Mouse (Mus musculus) gonadal fat pad, adult 2 months (tissue): ENCODE measurements around the gene Gin1. TPM values are rescaled to one million over a fixed set of nuclear protein-coding genes. Genes with fewer than 3 reads are reported as not detected.
"Not testable (repeated sequence)": the region's sequence is repeated elsewhere in the genome, so short reads cannot be mapped to it uniquely, and the experiment has no call there.

Source experiments
- DNase-seq: peaks from one replicate; pipeline ENCODE4 v3.0.0-alpha.2; 2012; ENCODE audit warnings: low read depth
- polyA plus RNA-seq: library from polyadenylated mRNA; depleted of rRNA; stranded (reverse); fragments of >200 nt; gene quantifications from 2 replicates; pipeline ENCODE4 v1.2.3, GENCODE M21; 2012; rRNA removed

The Gin1 gene
- polyA plus RNA-seq: 3.0 and 3.7 TPM in 2 replicates

DNA sequence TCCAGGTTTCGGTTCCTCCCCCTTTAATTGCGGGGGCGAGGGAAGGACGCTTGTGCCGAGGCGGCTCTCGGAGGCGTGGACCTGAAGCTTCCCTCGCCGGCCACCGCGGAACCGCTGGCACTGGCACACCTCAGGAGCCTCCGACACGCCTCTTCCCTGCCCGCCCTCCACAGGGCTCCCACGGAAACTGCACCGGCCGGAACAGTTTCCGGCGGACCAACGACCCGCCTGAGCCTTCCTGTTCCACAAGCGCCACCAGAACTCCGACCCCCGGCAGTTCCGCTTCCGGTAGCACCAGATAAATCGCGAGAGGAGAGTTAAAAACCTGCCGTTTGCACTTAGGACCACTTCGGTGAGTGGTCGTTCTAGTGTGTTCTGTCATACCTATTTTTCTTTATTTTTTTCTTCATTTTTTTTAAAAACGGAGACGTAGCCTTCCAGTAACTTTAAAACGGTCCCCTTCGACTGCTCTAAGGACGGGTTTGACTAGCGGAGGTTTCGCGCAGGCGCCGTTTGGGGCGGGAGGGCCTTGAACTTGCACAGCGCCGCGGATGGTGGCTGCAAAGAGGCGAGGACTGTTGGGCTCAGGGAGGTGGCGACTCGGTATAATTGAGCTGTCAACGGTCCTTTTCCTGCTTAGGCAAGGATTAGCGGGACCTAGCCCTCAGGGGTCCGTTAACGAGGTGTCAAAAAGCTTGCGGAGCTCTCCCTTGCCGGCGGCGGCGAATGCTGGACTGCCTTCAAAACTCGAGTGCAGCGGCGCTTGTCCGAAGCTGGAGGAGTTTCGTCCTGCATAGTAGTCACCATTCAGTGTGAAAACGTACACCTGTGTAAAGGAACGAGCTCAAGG, at the start of gene Gin1, which contains the start of gene Ppip5k2:
Gene Gin1, plus strand, starts transcription at position 269 of the 850 bp plus-strand sequence.
Gene Ppip5k2, minus strand, starts transcription at position 508 of the 850 bp plus-strand sequence.
- peak; percentile 76 for DNase-seq

DNA sequence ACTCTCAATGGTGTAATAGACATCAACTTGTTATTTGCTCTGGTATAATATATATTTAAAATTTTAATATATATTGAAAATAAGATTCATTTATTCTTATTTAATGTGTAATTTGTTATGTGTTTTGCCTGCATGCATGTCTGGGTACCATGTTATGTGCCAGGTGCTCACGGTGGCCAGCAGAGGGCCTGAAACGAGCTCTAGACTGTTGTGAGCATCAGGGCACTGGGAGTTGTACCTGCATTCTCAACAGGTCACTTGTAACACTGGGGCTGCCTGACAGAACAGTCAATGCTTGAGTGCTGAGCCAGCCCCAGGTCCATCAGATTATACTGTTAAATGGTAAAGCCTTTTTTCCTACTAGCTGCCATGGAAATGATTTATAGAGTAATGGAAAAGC, 43.2 kb upstream of the Gin1 start:
- no peak for DNase-seq

DNA sequence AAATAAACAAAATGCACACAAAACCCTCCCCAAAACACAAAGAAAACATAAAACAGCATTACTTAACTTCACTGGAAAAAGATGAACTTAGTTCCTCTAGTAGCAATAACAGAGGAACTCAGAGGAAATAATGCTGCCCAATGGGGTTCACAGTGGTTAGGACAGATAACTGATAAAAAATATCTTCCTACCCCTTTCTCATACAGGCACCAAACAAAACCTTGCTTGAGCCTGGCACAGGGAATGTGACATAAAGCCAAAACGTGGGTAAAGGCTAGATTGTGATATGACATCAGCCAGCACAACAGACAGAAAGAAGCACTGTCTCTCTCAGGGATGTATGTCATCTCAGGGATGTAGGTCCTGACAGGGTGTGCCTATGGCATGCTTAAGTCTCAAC, 40.6 kb upstream of the Gin1 start:
- no peak for DNase-seq

DNA sequence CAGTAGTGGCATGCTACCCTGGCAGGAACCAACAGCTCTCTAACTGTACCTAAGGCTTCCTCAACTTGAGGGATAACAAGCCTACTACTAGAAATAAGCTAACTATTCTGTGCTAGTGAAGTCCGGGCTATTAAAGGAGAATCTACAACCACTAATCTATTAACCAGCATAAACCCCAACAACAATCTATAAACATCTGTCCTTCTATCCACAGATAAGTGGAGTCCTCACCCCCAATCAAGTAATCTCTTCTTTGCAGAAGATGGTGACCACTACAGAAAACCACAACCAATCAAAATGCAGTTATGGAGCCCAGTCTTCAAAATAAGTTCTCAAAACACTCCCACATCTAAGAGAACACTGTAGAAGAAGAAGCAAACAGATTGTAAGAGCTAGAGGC, 26.9 kb upstream of the Gin1 start:
- DNase-seq: no peak

DNA sequence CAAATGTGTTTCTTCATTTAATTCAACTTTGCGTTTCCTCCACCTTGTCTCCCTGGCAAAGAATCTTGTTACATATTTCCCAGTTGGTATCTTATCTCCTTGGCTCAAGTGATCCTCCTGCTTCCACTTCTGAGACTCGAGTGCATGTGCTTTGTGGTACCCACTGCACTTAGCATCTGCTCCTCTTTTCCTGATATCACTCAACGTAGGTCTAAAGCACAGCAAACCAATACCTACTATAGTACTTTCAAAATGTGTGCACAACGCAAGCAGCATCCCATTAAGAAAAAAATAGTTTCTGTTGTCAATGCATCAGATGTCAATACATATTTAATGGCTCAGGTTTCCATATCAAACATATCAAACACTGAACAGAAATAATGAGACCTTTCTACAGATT, 24.3 kb upstream of the Gin1 start:
- DNase-seq: no peak

DNA sequence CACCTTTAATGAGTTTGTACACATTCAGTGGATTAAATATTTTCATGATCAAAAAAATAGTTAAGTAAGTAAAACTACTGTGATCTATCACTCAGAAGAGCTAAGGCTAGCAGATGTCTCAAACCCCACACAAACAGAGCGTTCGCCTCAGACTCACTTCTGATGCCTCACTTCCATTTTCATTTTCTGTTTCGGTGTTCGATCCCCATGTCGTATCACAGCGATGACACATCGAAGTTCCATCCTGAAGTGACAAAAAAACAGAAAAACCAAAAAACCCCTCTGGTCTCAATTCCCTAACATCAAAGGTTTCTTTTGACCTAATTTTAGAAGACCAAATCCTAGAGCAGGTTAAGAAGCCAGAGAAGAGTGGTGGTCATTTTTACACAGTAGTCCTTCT, 23.7 kb upstream of the Gin1 start:
- DNase-seq: no peak

DNA sequence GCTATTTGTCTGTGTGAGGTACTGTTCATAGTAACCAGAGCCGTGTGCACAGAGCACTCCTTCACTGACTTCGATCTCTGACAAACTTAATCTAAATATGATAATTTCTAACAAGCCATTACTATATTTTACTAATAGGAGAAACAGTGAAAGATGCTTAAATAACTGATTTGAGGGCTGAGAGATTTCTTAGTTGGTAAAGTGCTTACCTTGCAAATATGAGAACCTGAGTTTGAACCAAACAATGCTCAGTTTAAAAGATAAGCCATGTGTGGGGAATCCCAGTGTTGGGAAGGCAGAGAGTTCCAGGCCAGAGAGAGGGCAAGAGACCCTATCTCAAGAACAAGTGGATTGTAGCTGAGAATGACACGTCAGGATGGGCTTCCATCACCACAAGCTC, 21.8 kb upstream of the Gin1 start:
- no peak for DNase-seq

DNA sequence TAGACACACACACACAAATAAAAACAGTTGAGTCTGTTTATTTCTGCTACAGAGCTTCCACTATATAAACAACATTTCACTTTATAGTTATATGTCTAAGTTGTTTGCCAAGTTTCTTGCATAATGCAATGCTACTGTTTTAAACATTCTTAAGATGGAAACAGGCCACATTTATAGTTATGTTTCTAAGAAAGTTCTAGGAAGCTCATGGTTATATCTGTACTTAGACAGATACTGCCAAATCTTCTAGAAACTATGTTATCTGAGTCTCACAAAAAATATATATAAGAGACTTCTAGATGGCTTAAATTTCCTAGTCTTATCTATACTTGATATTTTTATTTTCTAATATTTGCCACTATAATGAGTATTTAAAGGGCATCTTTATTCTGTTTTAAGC, 16.8 kb upstream of the Gin1 start:
- DNase-seq: no peak

DNA sequence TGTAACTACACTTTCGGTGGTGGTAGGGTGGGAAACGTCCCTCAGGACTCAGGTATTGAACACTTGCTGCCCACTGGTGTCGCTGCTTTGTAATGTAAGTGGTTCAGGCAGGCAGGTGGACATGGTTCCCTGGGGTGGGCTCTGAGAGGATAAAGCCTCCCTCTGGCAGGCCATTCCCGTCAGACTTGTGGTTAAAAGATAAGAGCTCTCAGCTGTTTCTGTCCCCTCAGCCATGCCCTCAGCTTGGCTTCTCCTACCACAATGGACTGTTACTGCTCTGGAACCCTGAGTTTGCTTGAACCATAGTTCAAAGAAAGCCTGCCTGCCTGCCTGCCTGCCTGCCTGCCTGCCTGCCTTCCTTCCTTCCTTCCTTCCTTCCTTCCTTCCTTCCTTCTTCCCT, 15.6 kb upstream of the Gin1 start:
- DNase-seq: no peak

DNA sequence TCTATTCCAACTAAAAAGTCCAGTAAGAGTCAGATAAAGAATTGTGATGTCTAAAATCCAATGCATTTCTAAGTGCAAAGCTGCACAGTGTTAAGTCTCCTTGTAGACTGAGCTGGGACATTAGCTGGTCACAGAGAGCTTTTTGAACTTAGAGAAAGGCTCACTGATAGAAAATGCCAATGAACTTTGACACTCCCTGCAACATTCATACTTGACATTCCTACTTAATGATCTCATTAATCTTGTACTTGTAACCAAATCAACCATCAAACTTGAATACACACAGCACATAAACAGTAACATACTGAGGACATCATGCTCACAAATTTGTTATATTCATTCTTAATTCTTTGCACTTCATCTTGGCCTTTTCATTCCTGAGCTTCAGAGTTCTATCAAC, 10.1 kb upstream of the Gin1 start:
- no peak for DNase-seq

DNA sequence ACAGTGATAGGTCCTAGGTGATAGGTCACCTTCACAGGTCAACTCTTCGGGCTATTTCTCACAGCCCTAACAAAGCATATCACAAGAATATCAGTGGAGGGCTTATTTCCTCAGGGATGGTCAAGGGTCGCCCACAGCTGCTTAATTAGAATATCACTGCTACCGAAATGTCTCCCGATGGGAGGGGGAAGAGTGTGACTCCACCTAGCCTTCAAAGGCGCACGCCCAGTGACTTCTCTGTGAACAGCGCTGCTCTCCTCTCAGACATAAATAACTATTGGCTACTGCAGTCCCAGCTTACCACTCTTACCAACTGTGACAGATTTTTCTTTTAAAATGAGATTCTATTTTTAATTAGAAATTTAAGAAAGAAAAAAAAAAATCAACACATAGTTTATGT, 9.4 kb upstream of the Gin1 start:
- no peak for DNase-seq

DNA sequence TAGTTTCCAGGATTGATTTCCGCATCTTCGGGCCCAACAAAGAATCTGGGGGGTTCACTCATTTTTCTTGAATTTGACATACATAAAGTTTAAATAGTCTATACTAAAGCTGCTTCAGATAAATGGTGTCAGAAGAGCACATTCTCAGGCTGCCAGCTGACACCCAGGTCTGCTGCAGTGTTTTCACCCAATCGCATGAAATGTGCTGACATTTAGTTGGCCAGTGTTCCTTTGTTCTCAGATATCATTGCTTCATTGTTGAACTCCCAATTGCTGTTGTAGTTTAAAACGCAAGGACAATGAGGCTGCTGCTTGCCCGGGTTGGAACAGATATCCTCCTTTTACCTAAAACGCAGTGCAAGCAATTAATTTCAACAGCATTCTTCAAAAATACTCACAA, 8.5 kb upstream of the Gin1 start:
- no peak for DNase-seq

DNA sequence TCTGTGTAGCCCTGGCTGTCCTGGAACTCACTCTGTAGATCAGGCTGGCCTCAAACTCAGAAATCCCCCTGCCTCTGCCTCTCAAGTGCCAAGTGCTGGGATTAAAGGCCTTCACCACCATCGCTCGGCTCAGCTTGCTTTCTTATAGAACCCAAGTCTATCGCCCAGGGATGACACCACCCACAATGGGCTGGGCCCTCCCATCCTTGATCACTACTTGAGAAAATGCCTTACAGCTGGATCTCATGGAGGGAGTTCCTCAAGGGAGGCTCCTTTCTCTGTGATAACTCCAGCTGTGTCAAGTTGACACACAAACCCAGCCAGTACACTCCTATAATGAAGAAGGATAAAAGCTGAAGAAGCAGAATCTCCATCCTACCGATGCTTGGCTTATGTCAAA, 4.3 kb upstream of the Gin1 start:
- DNase-seq: not testable (repeated sequence)

DNA sequence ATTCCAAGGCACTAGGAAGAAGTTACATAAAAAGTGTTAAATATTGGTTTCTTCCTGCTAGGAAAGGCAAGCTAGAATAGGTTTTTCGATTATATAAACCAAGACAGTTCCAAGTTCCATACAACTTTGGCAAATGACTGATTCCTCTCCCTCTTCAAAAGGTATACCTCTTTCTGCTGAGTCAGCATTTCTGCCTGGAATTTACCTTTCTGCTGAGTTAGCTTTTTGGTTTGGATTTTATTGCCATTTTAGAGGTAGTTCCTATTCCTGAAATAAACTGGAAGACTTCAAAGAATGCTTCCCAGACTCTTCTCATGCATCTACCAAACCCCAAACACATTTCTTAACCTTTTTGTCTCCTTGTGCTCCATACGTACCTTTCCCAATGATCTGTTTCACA, 1.9 kb upstream of the Gin1 start:
- no peak for DNase-seq

DNA sequence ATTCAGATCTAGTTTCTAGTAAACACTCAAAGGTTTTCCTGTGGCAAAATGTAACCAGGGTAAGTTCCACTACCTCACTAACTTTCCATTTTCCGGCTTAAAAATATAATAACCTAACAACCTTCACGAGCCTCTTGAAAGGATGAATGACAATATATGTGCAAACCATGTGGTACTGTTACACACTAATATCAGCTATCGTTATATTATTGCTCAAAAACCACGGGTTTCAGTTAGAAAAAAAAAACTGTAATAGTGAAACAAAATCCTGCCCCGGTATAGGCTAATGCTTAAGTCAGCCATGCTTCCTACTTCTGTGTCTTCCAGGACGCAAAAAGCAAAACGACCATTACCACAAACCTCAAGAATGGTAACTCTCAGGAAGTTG, 1.1 kb upstream of the Gin1 start:
- no peak for DNase-seq

DNA sequence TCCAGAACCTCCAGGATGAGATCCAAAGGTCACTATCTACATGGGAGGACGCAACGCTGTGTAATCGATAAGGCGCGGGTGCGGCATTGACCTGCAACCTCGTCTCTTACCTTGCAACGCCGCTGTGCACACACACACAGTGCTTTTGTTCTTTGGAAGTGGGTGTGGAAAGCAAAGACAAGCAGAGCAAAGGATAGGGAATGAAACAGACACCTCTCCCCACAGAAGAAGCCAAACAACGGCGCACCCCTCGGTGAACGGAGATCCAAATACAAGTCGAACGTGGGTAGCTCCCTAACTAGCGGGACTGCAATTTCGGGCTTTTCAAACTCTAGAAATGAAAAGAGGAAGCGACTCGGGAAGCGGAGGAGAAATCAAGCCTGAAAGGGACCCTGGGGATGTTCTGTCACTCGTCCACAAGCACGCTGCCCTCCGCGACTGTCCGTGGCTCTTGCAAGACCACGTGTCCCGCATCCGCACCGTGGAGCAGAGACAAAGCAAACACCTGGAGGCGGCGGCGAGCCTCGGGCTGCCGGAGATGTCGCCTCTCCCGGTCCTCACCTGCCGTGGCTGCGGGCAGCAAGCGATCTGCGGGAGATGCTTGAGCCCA, 573 bp upstream of the Gin1 start:
- DNase-seq: peak; percentile 26

DNA sequence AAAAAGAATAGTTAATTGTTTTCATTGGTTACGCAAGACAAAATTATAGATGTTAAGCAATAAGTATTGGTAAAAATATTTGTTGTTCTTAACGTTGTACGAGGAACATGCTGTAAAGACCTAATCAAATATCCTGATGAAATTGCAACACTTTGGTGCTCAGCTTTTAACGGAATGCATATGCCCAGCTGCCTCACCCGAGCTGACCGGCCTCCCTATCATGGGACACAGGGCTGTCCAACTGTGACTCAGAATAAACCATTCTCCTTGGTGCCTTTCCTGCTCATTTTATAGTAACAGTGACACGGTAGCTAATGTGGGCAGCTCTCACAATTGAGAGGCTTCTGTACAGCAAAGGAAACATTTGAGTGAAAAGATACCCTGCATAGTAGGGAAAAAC, 1.1 kb downstream of the Gin1 start:
- peak; percentile 14 for DNase-seq

DNA sequence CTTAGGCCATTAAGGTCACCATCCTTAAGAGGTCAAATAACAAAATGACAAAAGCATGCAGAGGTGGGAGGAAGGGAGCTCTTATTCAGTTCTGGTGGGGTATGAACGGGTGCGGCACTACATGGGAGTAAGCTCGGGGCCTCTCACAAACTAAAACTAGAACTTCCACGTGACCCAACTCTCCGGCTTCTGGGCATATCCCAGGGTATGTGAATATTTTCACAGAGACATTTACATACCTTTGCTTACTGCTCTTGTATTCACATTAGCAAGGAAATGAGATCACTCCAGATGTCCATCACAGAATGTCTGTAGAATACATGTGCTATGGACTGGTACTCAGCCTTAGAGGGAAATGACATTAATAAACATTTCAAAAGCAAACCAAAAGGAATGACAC, 1.8 kb downstream of the Gin1 start:
- no peak for DNase-seq

DNA sequence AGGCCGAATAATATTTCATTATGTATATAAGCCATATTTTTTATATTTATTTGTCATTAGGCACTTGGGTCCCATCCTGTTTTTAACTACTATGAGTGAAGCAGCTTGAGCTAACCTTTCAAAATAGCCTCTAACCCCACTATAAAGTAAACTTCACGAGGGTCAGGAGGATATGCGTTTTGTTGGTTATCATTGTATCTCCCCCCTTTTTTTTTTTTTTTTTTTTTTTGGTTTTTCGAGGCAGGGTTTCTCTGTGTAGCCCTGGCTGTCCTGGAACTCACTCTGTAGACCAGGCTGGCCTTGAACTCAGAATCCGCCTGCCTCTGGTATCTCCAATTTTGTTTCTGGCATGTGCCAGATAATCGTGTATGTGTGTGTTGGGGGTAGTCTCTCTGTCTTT, 3.4 kb downstream of the Gin1 start:
- DNase-seq: no peak

DNA sequence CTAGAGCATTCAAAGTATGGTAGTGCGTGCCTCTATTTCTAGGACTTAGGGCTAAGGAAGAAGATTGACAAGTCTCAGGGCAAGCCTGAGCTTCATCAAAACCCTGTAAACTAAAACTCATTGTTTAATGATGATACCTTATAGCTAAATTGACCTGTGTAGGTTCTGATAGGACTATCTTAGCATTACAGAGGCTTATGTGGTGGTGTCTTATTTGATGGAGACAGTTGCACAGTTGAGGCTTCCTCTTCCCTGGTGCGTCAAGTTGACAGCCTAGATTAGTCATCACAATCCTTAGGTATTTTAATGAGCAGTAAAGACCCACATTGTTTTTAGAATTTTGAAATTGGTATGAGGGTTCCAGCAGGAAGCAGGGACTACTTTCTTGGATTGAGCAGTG, 4.0 kb downstream of the Gin1 start:
- no peak for DNase-seq

DNA sequence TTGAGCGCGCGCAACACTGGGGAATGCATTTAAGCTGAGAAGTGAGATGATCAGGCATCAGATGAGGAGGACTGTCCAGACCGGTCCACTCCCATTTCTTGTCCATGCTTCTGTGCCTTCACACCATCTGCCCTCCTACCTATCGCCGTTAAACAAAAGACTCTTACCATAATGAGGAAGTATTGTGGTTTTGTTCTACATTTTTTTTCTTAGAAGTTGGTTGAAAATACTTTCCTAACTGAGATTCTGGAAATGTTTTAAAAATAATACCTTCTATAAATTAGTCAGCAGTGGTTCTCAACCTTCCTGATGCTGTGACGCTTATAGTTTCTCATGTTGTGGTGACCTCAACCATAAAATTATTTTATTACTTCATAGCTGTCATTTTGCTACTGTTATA, 11.7 kb downstream of the Gin1 start:
- no peak for DNase-seq

DNA sequence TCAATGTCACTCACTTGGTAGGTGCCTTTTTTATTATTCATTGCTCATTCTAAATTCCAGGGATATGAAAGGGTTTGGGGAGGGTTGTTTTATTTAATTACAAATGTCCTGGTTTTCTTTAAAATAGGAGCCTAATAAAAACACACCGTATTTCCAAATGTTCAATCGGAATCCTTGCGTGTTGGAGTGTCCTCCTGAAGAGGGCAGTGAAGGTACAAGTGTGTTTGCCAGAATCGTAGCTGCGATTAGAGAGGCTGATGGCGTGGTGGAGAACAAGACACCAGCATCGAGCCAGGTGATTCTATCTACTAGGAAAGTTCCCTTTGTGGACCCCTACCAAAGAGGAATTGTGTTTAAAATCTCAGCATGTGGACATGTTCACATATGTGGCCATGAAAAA, 15.0 kb downstream of the Gin1 start:
- DNase-seq: no peak

DNA sequence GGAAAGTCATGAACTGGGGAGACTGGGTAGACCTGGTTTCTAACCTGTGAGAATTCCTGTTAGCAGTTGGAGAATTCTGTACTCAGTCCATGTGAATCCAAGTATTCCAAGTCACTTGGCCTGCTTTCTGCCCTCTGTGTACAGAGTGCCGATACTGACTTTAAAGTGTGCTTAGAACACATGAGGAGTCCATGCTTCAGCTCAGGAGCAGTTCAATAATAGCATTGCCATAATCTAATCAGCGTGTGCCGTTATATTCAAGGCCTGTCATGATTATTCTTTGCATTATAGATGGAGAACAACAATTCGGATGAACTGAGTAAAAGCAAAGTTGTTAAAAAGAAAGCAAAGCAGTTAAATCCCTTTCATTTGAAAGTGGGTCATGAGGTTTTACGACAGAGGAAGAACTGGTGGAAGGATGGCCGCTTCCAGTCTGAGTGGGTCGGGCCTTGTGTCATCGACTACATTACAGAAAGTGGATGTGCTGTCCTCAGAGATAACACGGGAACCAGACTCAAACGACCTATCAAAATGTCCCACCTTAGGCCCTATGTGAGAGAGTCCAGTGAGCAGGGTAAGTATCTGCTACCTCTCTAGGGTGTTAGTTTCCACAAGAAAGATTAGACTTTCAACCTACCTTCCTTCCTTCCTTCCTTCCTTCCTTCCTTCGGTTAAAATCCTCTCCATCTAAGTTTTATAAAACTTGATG, 15.9 kb downstream of the Gin1 start:
- no peak for DNase-seq
